Mouse (Mus musculus) heart, postnatal 10 days (tissue): ENCODE data around the gene Lrtm2. TPM values are rescaled to one million over a fixed set of nuclear protein-coding genes. Genes with fewer than 3 reads are reported as not detected.

Experiments
- DNase-seq, 2 experiments: peaks; one replicate each; pipeline ENCODE4 v3.0.0; 2021
- intact Hi-C: fragments of 180-260 bp; cut with DNase I; formaldehyde crosslinking; loops from one replicate; pipeline ENCODE4 v1.15.1; 2025
- total RNA-seq, 2 experiments: library from RNA; stranded (reverse); gene quantifications; 2 replicates each; pipeline ENCODE4 v1.2.3; 2021

Gene Lrtm2
- total RNA-seq, 2 experiments from 2014 or later = not detected

DNA sequence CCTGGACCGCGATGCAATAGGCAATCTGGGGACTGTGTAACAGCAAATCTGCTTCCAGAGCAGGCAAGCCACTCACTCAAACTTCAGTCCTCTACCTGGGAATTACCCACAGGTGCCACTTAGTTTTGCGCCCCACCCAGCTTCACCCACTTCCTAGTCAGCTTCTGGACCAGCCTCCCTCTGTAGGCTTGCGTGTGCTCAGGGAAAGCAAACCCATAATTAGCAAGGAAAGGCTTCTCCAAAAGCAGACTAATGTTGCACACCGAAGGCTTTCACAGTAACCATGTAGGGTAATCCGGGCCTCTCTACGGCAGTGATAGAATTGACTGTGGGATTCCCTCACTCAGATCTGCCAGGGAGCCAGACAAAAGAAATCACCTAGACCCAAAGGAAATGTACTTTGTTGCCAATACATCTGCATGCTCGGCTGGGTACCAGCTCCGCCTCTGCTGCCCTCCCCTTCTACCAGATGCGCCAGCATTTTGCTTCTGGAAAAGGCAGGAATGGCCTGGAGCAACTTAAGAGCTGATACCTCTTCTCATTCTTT is 22.6 kb downstream of the Lrtm2 start:
- intact Hi-C loops = no loop called here
- no peak for DNase-seq

DNA sequence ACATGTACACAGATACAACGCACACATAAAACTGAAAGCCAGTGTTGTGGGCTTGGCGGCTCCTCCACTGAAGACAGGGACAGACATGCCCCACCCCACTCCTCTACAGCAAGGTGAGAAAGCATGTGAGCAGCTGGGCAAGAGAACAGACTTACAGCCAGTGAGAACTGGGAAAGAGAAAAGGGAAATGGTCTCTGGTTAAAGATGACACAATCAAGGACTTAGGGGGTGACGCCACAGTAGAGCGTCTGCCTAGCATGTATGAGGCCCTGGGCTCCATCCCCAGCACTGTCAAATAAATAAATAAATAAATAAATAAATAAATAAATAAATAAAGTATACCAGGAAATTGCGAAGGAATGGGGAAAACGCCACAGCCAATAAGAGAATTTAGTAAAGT is 27.2 kb downstream of the Lrtm2 start:
- intact Hi-C loops = no loop called here
- no peak for DNase-seq

DNA sequence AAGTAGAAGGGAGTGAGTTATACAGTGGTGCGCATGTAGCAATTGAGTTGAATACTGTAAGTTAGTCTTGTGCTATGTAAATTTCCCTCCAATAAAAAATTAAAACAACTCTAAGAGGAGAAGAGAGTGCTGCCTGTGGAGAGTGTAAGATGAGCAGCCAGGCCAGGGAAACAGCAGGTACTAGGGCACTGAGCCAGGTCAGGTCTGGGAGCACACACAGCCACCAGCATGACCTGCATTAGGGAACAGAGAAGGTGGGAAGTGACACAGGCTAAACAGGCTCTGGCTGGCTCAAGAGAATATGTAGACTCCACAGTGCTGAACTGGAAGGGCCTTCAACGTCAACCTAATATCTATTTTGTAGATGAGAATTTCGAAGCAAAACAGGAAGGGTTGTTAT is 29.3 kb downstream of the Lrtm2 start:
- DNase-seq = no peak
- intact Hi-C loops = no loop called here

DNA sequence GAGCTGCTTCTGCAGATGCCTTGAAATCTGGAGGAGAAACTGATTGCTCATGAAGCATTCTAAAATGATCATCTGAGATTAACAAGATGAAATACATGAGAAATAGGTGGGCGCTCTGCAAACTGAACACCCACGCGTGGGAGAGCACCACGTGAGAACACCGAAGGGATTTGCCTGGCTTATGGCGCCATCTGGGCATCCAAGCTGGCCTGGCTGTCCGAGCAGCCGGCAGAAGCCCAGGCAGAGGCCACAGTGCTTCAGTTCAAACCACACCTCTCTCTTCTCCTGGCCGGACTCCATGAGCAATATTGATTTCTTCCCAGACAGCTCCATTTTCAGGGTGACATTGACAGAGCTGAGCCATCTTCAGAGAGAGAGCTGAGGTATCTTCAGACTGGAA is 49.8 kb downstream of the Lrtm2 start:
- DNase-seq = no peak
- intact Hi-C loops = no loop called here

DNA sequence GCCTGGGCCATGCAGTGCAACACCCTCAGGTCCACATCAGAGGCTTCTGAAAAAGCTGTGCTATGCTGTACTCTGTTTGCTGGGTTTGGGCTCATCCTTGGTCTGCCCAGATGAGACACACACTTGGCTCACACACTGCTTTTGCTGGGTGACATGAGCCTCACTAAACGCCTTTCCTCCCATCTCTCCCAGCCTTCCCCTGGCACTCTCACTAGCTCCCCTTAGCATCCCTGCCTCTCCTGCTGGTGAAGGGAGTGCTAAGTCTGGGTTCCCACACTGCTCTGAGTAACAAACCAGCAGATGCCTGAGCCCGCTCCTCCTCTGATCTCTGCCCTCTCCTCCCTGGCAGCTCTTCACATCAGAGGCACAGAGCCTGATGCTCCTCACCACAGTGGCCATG is 53.9 kb downstream of the Lrtm2 start:
- intact Hi-C loops = no loop called here
- DNase-seq = no peak

Other genes starting within 250 kb of the Lrtm2 start
- 1 to 10 TPM; 4.2 to 5.3 TPM for gene Dcp1b, start 155.5 kb downstream of the Lrtm2 start, total RNA-seq
- 100 to 1,000 TPM; 207 to 222 TPM for gene Cacna1c, start 134.3 kb downstream of the Lrtm2 start, total RNA-seq
- gene Cacna2d4, start 94.2 kb downstream of the Lrtm2 start, total RNA-seq = not detected
- 10 to 100 TPM; 59.0 to 61.0 TPM for gene Adipor2, start 86.9 kb upstream of the Lrtm2 start, total RNA-seq
- 10 to 100 TPM; 19.5 to 20.0 TPM for gene Fbxl14, start 148.9 kb upstream of the Lrtm2 start, total RNA-seq
- 1 to 10 TPM; 5.3 to 7.2 TPM for gene Wnt5b, start 213.6 kb upstream of the Lrtm2 start, total RNA-seq